Mouse (Mus musculus): ENCODE results near the gene Odf2.
A peak's percentile ranks its signal among the peaks of the same experiment; 100 is the strongest.

Gene Odf2

DNA sequence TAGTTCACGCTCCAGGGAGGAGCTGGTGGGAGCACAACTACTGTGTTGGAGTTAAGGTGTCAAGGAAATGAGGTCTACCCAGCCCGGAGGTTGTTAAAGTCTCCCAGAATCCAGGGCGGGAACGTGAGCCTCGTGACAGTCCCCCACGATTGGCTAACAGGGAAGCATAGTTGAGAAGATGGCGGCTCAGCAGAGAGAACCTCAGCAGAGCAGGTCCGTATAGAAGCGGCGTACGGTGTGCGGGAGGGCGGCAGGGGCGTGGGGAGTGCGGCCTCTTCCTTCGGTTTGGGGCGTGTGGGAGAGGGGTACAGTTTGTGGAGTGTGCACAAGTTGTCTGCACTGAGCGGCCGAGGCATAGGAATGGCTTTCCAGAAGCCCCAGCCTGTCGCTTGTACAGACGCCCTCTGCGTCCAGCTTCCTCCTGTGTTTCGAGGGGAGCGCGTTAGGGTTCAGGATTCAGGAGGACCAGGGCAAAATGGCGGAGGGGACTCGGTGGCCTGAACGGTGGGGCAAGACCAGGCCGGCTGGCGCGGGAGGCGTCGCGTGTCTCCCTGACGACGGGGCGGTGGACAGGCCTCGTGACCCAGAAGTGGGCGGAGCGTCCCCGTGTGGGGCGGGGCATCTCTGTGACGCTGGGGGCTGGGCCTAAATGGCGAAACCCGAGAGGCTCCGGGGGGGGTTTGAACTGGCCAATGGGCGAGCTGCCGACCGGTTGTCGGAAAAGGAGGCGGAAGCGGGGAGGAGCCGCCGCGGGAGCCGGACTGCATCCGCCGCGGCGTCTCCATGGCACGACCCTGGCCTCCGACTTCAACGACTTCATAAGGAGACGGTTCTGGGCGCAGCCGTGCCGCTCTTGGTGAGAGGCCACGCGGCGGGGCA, at the start of gene Odf2:
Gene Odf2, plus strand, starts transcription at position 156 of the 879 bp plus-strand sequence.
- peak; percentile 68 for ATAC-seq (ENCODE audit: insufficient number of reproducible peaks, low FRiP score, low TSS enrichment)

GRCm38 (mm10) chr2:29839460-29839859, 49.6 kb upstream of the Odf2 start:
- ATAC-seq (ENCODE audit: insufficient number of reproducible peaks, low FRiP score, low TSS enrichment), result no peak

GRCm38 (mm10) chr2:29843231-29844105, 45.6 kb upstream of the Odf2 start:
- ATAC-seq (ENCODE audit: insufficient number of reproducible peaks, low FRiP score, low TSS enrichment), result no peak

GRCm38 (mm10) chr2:29844115-29844514, 44.9 kb upstream of the Odf2 start:
- ATAC-seq (ENCODE audit: insufficient number of reproducible peaks, low FRiP score, low TSS enrichment), result no peak

- ATAC-seq (ENCODE audit: insufficient number of reproducible peaks, low FRiP score, low TSS enrichment), result no peak
These were observed 44.4 kb upstream of the Odf2 start for GRCm38 (mm10) chr2:29844661-29845060.

DNA sequence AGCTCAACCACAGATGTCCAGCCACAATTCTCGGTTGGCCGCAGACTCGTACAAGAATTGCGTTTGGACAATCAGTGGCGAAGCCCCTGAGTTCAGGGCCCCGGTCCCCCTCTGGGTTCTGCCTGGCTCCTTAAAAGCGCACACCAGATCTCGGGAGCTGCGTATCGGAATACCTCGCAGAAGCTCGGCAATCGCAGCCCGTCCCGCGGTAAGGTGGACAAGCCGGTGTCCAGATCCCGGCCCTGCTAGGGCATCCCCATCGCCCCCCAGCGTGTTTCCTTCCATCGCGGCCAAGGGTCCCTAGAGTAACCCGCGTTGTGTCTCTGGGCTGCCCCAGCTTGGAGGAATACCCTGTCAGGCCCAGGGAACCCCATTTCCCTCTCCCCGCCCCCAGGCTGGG, 43.4 kb upstream of the Odf2 start:
- ATAC-seq (ENCODE audit: insufficient number of reproducible peaks, low FRiP score, low TSS enrichment), result no peak

DNA sequence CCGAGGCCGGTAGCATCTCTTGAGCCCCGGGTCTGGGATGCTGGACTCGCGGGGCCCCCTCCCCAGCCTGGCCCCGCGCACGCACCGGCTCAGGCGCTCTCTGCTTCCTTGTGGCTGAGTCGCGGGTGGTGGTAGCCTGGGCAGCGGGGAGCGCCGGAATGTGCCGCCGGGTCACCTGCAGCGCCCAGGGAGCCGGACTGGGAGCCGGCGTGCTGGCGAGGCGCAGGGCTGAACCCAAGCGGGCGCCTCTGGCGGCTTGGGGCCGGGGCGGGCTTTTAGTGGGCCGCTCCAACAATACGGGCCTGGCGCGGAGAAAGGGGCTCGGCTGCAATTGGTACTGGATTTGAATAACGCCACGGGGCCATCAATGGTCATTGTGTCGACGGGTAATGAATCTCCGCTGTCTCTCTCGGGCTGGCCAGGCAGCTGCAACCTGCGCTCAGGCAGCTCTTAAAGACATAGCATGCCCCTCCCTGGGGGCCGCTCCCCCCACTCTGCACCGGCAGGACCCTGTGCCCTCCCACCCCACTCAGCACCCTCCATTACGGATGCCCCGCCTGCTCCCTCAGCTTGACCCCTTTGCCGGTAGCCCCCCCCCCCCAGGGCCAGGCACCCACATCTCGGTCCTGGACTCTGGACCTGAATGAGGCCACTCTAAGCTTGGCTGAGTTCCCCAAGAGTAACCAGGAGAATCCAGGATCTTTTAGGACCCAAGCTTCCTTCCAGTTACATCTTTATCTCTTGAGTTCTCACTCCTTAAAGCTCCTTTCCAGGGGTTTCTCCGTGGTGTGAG, 42.8 kb upstream of the Odf2 start:
- ATAC-seq (ENCODE audit: insufficient number of reproducible peaks, low FRiP score, low TSS enrichment), result no peak

DNA sequence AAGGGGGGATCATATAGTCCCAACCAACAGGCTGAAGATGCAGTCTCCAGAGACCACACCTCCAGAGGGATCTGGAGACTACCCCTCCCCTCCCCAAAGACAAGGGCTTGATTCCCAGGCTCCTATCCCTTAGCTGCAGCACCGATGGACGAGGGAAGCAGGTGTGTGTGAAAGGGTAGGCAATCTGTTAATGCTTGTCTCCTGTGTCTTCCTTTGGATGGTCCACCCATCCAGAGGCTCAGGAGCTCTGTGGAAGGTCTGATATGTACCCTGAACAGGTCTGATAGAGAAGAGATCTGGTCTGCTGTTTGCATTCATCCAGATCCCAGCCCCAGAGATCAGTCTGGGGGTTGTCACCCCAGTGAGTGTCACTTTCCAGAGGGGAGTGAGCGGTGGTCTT, 42.1 kb upstream of the Odf2 start:
- no peak for ATAC-seq (ENCODE audit: insufficient number of reproducible peaks, low FRiP score, low TSS enrichment)

GRCm38 (mm10) chr2:29849041-29849440, 40.0 kb upstream of the Odf2 start:
- no peak for ATAC-seq (ENCODE audit: insufficient number of reproducible peaks, low FRiP score, low TSS enrichment)

- ATAC-seq (ENCODE audit: insufficient number of reproducible peaks, low FRiP score, low TSS enrichment), result no peak
These were observed 39.1 kb upstream of the Odf2 start for GRCm38 (mm10) chr2:29849841-29850480.

- no peak for ATAC-seq (ENCODE audit: insufficient number of reproducible peaks, low FRiP score, low TSS enrichment)
These were observed 36.0 kb upstream of the Odf2 start for GRCm38 (mm10) chr2:29852957-29853485.

DNA sequence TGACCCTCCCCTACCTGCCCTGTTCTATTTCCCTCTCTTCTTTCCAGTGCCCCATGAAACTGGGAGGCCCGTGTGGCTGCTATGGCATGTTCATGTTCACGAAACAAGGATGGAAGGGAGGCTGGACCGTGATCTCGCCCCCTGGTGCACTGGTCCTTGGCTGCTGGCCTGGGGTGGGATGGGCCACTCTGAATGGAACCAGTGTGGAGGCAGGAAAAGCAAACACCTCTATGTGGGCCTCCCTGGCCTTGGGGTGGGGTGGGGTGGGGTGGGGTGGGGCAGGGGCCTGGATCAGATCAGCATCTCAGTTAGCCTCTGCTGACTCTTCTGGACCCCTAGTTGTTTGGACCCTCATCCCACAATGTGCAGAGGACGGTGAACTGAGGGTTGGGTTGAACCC, 35.3 kb upstream of the Odf2 start:
- ATAC-seq (ENCODE audit: insufficient number of reproducible peaks, low FRiP score, low TSS enrichment), result no peak

- no peak for ATAC-seq (ENCODE audit: insufficient number of reproducible peaks, low FRiP score, low TSS enrichment)
These were observed 33.3 kb upstream of the Odf2 start for GRCm38 (mm10) chr2:29855585-29856210.

DNA sequence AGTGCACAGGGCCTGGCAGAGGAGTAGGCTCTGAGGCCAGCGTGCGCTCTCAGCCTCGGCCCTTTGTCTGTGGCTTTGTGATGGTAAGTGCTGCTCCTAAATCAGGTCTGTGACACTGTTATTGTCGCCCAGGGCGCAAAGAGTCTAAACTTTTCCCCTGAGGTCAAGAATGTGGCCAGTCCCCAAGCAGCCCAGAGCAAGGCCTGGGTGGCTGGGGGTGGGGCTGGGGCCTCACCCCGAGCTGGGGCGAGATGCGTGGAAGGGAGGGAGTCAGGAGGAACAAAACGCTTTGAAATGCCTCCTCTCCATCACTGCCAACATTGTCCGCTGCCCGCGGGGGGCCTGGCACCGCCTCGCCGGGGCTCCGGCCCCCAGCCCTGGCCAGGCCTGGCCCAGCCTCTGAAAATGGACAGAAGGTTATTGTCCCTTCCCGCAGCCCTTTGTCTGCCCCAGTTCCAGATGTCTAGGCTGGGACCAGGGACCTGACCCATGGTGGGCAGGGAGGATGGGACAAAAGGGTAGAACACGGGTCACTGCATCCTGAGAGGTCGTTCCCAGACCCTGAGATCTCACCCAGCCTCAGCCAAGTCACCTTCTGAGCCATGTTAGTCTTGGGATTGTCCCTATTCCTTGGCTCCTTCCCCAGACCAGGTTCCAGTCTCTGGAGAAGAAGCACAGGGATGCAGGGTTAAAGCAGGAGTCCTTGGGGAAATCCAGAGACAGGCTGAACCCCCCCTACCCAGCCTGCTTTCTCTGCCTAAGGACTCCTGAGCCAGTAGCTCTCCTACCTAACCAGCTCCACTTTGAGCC, 32.4 kb upstream of the Odf2 start:
- ATAC-seq (ENCODE audit: insufficient number of reproducible peaks, low FRiP score, low TSS enrichment), result no peak

DNA sequence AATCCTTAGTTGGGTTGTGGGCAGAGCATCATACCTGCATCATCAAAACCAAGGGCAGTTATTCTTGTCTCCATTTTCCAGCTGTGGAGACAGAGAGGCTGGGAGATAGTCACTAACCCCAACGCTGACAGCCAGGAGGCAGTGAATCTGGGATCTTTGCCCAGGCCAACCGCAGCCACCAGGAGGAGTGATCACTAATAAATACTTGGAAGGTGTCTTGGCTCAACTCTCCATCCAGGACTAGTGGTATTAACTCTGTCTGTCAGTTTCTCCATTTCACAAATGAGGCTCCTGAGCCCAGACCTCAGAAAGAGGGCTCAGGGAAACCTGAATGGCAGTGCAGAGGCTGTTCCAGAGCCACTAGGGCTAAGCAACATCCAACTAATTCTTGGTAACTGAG, 31.7 kb upstream of the Odf2 start:
- ATAC-seq (ENCODE audit: insufficient number of reproducible peaks, low FRiP score, low TSS enrichment), result no peak

DNA sequence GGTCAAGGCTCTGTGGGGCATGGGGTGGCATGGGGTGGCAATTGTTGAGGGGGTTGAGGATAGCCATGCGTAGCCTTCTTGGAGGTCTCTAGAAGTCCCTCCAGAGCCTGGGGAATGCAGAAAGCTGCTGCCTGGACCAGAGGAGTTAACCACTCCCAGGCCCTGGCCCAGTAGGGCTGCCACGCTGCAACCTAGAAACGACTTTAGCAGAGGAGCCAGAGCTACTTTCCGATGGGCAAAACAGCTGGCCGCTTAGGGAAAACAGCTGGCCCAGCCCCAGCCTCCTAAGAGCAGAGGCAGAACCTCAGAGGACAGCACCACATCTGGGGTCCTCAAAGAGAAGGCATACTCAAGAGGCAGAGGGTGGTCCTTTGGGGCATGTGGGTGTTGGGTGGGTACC, 31.1 kb upstream of the Odf2 start:
- no peak for ATAC-seq (ENCODE audit: insufficient number of reproducible peaks, low FRiP score, low TSS enrichment)

- ATAC-seq (ENCODE audit: insufficient number of reproducible peaks, low FRiP score, low TSS enrichment), result no peak
These were observed 30.1 kb upstream of the Odf2 start for GRCm38 (mm10) chr2:29858748-29859473.

DNA sequence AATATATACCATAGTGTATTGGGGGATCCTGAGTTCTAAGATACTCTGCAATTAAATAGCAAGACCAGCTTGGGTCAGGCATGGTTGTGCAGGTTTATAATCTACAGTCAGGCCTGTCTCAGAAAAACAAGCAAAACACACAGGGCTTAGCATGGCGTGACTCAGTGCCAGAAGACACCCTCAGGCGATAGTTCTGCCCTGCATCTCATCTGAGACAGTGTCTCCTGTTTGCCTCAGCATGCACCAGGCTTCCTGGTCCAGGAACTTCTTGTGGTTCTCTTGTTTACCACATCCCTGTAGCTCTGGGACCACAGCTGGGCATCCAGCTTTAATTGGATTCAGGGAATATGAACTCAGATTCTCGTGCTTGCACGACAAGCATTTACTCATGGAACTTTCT, 23.9 kb upstream of the Odf2 start:
- ATAC-seq (ENCODE audit: insufficient number of reproducible peaks, low FRiP score, low TSS enrichment), result no peak
